Mouse (Mus musculus): ENCODE data around the gene Trpm8. TPM values are rescaled to one million over a fixed set of nuclear protein-coding genes. Genes with fewer than 3 reads are reported as not detected.

Trpm8 gene
- total RNA-seq, 2 experiments from 2014 or later, result 0.15 TPM; not detected in 1

GRCm38 (mm10) chr1:88247660-88248059 is 29.8 kb upstream of the Trpm8 start:
- DNase-seq, result no peak

- no peak for DNase-seq
These were observed 28.8 kb upstream of the Trpm8 start for GRCm38 (mm10) chr1:88248658-88249057.

DNA sequence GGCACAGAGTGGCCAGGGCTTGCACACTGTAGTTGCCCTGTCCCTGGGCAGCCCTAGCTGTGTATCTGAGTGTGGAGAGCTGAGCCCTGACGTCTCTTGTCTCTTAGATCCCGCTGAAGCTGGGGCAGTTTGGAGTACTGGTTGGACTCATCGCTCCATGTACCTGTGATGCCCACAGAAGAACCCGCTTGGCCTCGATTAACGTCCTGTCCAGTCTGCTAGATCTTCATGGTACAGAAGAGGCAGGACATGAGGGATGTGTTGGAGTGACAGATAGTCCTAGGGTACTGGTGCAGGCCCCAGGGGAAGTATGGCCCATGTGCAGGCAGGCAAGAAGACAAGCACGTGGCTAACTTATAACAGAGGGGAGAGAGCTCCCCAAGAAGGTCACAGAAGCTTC is 27.9 kb upstream of the Trpm8 start:
- no peak for DNase-seq

- DNase-seq, result no peak
These were observed 27.4 kb upstream of the Trpm8 start for GRCm38 (mm10) chr1:88250023-88250422.

GRCm38 (mm10) chr1:88253106-88253505 is 24.4 kb upstream of the Trpm8 start:
- DNase-seq, result no peak

DNA sequence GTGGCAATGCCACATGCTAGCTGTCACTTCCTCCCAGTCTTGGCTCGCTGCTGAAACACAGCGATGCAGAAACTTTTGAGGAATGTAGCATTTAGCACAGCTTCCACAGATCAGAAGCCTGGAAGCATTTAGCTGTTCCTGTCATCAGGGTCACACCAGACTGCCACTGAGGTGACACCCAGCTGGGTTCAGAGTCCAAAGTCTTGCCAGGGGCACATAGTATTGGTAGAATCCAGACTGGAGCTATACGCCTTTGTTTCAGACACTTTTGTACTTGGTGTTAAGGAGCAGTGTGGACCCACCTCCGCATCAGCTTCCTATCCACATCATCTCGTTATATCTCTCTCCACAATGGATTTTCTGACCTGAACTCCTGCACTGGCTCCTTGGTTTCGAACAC is 23.9 kb upstream of the Trpm8 start:
- DNase-seq, result no peak

DNA sequence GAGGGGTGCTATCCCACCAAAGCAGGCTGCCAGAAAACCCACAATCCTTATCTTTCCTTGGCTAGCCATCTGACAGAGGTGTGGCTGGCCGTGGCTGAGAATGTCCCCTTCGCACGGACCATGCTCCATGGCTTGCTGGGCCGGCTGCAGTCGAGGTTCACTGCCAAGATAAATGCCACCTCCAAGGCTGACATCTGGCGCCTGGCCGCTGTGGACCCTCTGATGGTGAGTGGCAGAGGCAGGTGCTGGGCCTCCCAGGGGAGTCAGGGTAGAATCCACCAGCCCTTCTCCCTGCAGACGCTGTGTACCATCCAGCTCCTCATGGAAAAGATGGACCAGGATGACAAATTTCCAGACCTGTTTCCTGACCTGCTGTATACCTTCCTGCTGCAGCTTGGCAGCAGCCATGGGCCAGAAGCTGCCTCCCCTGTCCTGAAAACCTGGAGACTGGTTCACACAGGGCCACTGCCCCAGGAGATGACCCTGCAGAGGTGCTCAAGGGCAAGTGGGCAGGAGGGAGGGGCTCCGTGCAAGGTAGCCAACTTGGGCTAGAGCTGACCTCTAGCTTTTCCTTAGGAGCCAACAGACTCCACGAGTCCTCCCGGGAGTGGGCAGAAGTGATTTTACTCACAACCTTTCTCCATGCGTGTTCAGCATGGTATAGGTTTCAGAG is 22.5 kb upstream of the Trpm8 start:
- no peak for DNase-seq

- no peak for DNase-seq
These were observed 22.0 kb upstream of the Trpm8 start for GRCm38 (mm10) chr1:88255466-88255857.

GRCm38 (mm10) chr1:88255989-88256754 is 21.3 kb upstream of the Trpm8 start:
- no peak for DNase-seq

DNA sequence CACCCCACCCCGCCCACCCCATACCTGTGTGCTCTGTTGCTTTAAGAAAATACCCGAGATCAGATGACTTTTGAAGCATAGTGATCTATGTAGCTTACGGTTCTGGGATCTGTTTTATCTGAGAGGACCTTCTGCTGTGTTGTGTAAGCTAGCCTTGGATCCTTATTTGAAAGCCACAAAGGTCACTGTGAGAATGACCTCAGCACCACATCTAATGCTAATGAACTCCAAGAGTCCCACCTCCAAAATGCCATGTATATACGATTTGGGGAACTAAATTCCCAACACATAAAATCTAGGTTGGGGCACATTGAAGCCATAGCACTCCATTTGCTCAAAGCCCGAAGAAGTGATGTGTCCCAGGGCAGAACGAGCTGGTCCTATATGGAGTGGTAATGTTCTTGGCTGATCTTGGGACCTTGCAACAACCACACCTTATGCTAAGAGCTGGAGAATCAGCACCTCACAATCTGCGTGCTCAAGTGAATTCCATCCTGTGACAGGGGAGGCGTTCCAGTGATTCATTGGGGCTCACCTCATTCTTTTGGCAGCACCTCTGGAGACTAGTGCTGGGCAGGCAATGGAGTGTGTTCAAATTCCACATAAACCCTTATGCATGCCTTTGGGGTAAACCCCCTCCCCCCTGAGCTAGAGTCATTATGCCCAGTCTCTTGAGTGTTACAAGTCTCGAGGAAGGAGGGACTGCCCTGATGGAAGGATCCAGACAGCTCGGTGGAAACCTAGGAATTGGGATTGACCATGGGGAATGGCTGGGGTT is 20.4 kb upstream of the Trpm8 start:
- DNase-seq, result no peak

DNA sequence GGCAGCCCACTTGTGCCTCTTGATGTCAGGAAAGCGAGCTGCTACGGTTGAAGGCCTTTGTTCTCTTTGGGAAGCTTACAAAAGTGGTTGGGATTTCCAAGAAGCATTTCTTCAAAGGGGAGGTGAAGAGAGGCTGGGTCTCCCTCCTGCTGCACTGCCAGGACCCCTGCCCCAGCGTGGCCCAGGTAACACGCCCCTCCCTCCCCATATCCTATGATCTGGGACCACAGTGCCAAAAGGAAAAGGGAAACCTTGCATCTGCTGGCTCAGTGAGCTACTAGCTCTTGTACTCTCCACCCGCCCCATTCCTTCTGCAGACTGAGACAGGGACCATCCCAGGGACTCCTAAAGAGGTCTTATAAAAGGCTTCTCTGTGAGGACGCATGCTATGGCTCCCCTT is 19.8 kb upstream of the Trpm8 start:
- DNase-seq, result no peak

DNA sequence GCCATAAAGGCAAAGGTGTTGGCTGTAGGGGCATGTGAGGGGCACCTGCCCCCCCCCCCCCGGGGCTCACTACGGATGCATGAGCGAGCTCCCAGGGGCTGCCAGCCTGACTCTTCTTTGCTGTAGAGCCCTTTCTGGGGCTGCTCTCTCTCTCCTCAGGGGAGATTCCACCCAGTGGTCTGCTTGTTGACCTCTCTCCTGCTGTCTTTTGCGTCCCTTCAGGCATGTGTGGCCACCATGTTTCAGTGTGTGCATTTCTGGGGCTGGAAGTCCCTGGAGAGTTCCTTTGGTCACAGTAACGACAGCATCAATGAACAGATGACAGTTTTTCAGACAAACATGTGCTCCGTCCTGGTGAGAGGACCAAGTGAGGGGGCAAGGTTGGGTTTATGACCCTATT is 19.1 kb upstream of the Trpm8 start:
- DNase-seq, result no peak

GRCm38 (mm10) chr1:88258881-88259642 is 18.4 kb upstream of the Trpm8 start:
- no peak for DNase-seq

DNA sequence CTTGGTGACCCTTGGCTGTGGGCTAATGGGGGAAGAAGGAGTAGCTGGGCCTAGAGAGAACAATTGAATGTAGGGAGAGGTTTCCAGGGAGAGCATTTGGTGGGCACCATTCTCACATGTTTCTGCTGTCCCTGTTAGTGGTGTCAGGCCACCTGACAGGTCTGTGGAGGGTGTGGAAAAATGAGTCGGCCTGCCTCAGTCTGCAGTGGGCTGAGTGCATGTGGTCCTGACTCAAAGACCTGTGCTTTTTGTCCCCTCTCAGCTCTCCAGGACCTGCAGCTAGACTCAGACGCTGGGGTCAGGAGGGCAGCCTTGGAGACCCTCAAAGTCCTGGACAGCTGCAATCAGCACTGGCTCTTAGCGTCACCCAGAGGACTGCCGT is 17.8 kb upstream of the Trpm8 start:
- DNase-seq, result no peak

DNA sequence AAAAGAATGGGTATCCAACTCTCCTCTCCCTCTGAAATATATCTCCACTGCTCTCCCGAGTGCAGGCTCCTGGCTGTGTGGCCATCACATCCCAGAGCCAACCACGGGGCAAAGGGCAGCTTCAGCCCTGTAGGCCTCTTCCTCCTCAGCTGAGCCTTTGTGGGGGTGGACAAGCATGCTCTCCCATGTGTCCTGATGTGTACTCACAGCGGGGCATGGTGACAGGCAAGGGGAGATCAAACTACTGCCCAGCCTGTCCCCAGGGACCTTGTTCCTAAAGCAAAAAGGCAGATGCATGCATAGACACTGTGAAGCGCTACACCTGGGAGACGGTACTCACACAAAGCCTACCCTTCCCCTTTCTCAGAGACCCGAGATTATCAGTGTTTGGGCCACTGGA is 17.3 kb upstream of the Trpm8 start:
- no peak for DNase-seq

- DNase-seq, result no peak
These were observed 16.7 kb upstream of the Trpm8 start for GRCm38 (mm10) chr1:88260604-88261377.

GRCm38 (mm10) chr1:88261706-88262105 is 15.8 kb upstream of the Trpm8 start:
- no peak for DNase-seq

- DNase-seq, result no peak
These were observed 15.2 kb upstream of the Trpm8 start for GRCm38 (mm10) chr1:88262255-88262654.

GRCm38 (mm10) chr1:88262961-88263360 is 14.5 kb upstream of the Trpm8 start:
- DNase-seq, result no peak

GRCm38 (mm10) chr1:88263778-88264177 is 13.7 kb upstream of the Trpm8 start:
- DNase-seq, result no peak

DNA sequence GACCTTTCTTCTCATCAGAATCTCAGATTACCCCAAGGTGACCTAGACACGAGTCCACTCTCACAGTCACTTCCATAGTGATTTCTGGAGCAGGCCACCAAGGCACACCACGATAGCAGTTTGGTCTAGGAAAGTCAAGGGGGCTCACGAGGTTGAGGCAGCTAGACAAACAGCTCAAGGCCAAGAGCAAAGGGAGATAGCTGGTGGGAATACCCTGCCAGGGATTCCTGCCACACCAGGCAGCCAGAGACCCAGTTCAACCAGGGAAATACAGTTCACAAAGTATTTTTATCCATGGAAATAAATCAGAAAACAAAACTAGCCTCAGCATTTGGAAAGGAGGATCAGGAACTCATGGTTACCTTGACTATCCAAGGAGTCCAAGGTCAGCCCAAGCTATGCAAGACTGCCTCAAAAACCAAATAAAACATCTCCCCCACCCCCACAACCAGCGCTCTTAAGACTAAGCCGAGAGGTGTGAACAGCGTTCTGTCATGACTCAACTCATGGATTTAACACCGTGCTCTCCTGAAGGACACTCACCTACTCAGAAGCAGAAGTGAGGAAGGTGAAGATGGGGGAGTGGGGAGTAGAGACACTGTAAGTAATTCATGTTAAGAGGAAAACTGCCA is 13.1 kb upstream of the Trpm8 start:
- DNase-seq, result no peak

- DNase-seq, result no peak
These were observed 12.6 kb upstream of the Trpm8 start for GRCm38 (mm10) chr1:88264869-88265240.

Measured in layer of hippocampus, postnatal 36 days (tissue).